Mouse (Mus musculus) brain, embryonic 14.5 days (tissue): ENCODE data around the gene Kcnf1.

Experiments used
- CTCF ChIP-seq: fragments of 200-500 bp; IDR thresholded peaks from 2 replicates; pipeline ENCODE4 v1.5.1; 2012; ENCODE audit warnings: inconsistent platforms, mild to moderate bottlenecking, moderate library complexity, borderline replicate concordance; ENCODE audit not compliant: insufficient read depth, insufficient read length; ENCODE audit errors: extremely low read depth
- POLR2A ChIP-seq: fragments of 200-500 bp; IDR thresholded peaks from 2 replicates; pipeline ENCODE4 v1.6.1; 2012; ENCODE audit warnings: mild to moderate bottlenecking, inconsistent platforms, borderline replicate concordance; ENCODE audit not compliant: poor library complexity, insufficient read depth, insufficient read length, severe bottlenecking; ENCODE audit errors: extremely low read depth

GRCm38 (mm10) chr12:17175124-17175523 is 1.6 kb downstream of the Kcnf1 start:
- TF ChIP-seq POLR2A (no peak), CTCF (no peak)
